Mouse (Mus musculus) c-Kit-positive CD71-positive TER-119-negative erythroid progenitor cells, embryonic 14.5 days (primary cell): ENCODE results near the gene Zbtb43.

ENCODE experiments used
- DNase-seq: peaks from one replicate; pipeline ENCODE4 v3.0.0-alpha.2; 2013; ENCODE audit warnings: low read depth

Zbtb43 gene

DNA sequence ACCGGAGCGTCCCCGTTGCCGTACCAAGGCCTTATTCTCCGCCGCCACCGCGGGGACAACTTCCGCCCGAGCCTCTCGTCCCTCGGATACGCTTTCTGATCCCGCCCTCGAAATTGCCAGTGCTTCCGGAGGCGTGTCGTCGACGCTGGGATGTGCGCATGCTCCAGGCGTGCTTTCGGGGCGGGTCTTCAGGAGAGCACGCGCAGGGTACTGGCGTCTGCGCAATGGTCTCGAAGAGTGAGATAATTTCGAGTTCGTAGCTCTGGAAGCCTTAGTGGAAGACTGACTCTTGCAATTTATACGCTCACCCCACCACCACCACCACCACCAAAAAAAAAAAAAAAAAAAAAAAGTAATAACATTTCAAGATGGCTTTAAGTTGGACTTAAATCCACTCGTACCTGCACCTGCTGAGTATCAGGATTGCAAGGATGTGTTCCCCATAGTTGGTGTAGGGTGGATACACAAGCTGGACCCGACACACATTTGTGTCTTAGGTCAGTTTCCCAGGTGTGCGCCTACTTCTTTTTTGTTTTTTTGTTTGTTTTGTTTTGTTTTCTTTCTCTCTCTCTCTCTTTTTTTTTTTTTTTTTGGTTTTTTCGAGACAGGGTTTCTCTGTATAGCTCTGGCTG lies at the start of gene Zbtb43:
TSS of gene Zbtb43 (minus strand) at position 94 of the 632 bp plus-strand sequence.
- peak; percentile 94 for DNase-seq

DNA sequence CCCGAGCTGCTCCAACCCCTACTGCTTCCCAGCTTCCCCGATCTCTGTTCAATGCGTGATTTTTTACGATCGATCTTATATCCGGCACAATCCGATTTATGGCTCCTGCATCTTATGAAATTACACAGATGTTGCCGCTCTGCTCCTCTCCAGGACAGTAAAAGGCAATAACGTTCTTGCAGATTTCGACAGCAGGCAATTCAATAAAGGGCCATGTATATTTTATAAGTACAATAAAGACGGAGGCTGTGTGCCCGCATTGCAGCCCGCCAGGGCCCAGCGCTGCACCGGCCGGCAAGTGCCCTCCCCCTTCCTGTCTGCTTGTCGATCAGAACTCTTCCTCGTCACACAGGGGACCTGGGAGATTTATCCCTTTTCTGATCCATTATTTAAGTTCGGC lies 47.5 kb upstream of the Zbtb43 start:
- DNase-seq = no peak

- DNase-seq = no peak
Observed at GRCm38 (mm10) chr2:33515431-33515830, 47.1 kb upstream of the Zbtb43 start.

GRCm38 (mm10) chr2:33510791-33511190 lies 42.4 kb upstream of the Zbtb43 start:
- DNase-seq = no peak

DNA sequence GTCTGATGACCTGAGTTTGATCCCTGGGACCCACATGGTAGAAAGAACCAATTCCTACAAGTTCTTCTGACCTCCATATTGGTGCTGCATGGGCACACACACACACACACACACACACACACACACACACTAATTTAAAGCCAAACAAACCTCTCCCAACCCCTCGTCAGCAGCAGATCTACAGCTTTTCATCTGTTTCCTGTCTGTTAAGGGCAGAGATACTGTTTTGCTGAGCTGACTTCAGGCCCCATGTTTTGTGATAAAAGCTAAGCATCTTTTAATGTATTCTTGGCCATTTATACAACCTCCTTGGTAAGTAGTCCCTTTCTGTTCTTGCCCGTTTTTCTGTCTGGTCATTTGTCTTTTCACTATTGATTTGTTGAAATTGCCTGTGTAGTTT lies 34.2 kb upstream of the Zbtb43 start:
- no peak for DNase-seq

- no peak for DNase-seq
Observed at GRCm38 (mm10) chr2:33498280-33498679, 29.9 kb upstream of the Zbtb43 start.

- DNase-seq = no peak
Observed at GRCm38 (mm10) chr2:33495654-33496053, 27.3 kb upstream of the Zbtb43 start.

GRCm38 (mm10) chr2:33492041-33492440 lies 23.7 kb upstream of the Zbtb43 start:
- no peak for DNase-seq

DNA sequence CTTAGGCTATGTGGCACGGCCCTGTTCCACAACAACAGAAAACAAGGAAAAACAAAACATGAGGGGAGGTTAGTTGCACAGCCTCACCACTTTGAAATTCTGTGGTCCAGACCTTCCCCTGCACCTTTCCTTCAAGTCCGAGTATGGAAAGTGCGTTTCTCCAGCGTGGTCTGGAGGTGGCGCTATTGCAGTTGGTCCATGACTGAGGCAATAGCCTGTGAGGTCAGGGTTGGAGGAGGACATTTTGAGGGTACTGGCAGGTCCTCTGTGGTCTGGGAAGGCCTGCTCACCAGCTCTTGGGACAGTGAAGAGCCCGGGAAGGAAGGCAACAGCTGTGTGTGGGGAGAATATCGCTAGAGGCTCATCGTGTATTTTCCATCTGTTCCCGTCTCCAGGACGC lies 21.2 kb upstream of the Zbtb43 start:
- DNase-seq = no peak

DNA sequence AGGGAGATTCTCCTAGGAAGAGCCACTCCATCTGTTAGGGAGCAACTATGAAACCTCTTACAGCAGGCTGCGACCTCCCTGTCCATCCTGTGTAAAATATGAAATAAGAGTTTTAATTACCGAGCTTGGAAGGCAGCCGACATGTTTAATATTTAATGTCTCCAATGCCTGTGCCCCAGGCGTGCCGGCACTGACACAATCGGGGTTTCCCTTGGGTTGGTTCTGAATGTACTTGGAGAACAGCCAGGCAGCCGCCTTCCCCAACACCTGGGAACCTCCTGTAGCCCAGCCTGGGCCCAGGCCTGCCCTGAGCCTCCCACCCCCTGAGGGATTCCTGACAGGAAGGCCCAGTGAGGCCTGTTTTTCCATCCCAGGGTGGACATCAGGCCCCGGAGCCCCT lies 19.0 kb upstream of the Zbtb43 start:
- no peak for DNase-seq

DNA sequence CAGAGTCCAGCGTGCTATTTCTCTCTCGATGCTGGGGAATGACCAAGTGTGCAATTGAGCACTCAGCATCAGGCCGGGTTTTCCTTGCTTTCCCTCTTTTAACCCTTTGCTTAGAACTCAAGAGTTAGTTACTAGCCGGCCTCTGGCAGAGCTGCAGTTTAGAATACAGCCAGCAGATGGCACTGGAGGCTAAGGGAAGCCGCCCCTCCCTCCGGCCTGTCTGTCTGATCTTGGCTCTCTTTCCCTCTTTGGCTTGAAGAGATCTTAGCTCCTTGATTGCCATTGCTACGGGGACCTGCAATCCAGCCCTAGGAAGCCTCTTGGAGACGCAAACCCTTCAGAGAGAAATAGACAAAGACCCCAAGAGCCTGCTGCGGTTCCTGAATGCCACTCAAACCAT lies 18.5 kb upstream of the Zbtb43 start:
- DNase-seq = no peak

- no peak for DNase-seq
Observed at GRCm38 (mm10) chr2:33477961-33478755, 9.8 kb upstream of the Zbtb43 start.

GRCm38 (mm10) chr2:33475961-33476360 lies 7.6 kb upstream of the Zbtb43 start:
- DNase-seq = no peak

GRCm38 (mm10) chr2:33467546-33468465 lies 553 bp downstream of the Zbtb43 start:
- DNase-seq = peak; percentile 25

GRCm38 (mm10) chr2:33465966-33466365 lies 2.4 kb downstream of the Zbtb43 start:
- no peak for DNase-seq

- no peak for DNase-seq
Observed at GRCm38 (mm10) chr2:33465215-33465614, 3.1 kb downstream of the Zbtb43 start.

- DNase-seq = no peak
Observed at GRCm38 (mm10) chr2:33462066-33462465, 6.3 kb downstream of the Zbtb43 start.

- DNase-seq = no peak
Observed at GRCm38 (mm10) chr2:33461066-33461465, 7.3 kb downstream of the Zbtb43 start.

DNA sequence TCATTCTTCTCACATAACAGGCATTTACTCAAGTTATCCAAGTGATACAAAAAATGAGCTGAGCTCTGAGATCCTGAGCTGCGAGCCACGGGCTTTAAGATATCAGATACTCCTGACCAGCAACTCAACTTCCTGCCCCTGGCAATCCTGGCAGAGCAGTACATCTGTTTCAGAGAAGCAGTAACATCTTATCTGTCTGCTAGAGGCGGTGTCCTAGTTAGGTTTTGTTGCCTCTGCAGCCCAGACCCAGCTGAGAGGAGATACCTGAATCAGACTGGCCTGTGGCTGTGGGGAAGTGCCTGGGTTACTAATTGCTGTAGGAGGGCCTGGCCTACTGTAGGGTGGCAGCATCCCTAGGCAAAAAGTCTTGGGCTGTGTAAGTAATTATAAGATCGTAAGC lies 8.7 kb downstream of the Zbtb43 start:
- DNase-seq = peak; percentile 19

DNA sequence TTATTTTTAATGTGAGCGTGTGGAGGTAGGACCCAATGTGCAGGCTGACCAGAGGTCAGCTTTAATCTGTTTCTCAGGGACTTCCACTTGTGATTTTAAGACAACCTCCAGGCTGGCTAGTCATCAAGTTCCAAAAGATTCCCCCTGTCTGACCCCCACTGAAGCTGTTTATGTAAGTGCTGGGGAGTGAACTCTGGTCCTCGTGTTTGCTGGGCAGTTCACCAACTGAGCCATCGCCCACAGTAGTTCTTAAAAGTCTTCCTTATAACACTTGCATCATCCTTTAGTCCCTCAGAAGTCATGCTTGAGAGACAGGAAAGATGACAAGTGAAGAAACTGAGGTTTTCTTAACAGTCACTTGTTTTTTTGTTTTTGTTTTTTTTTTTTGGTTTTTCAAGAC lies 11.7 kb downstream of the Zbtb43 start:
- DNase-seq = no peak

DNA sequence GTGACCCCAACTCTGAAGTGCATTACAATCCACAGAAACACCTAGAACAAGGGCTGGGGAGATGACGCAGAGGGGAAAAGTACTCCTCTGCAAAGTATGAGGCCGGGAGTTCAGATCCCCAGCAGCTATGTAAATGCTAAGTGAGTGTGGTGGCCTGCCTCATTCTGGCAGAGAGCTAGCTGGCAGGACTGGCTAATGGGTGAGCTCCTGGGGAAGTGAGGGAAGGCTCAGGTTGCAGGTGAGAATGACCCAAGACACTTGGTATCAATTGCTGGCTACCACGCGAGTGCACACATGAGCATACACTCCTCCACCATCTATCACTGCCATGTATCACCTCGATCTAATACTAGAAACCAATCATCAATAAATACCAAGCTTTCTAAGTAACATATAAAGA lies 12.1 kb downstream of the Zbtb43 start:
- DNase-seq = no peak

GRCm38 (mm10) chr2:33455350-33455749 lies 13.0 kb downstream of the Zbtb43 start:
- no peak for DNase-seq

- DNase-seq = no peak
Observed at GRCm38 (mm10) chr2:33454816-33455215, 13.5 kb downstream of the Zbtb43 start.
